Mouse (Mus musculus) thymus, adult 2 months (tissue): ENCODE measurements at regions not wholly inside any gene's neighbourhood (a gene's known extent, or its start where the extent isn't known, plus 50 kb on each side); places are given as distances from the start of the nearest gene placed in this dataset.

Experiments used
- DNase-seq: peaks from one replicate; pipeline ENCODE4 v3.0.0; 2021
- H3K27ac ChIP-seq: fragments of 200-500 bp; 2 replicates; pipeline ENCODE4 v1.5.1; 2012; ENCODE audit warnings: low read length, control low read depth; ENCODE audit not compliant: control insufficient read depth, insufficient read depth
- H3K27me3 ChIP-seq: fragments of 200-500 bp; 2 replicates; pipeline ENCODE4 v1.6.1; 2012; ENCODE audit warnings: mild to moderate bottlenecking, low read length, moderate library complexity, mixed read lengths; ENCODE audit not compliant: control insufficient read depth, insufficient read depth
- H3K36me3 ChIP-seq: fragments of 200-500 bp; 2 replicates; pipeline ENCODE4 v1.6.1; 2012; ENCODE audit warnings: mild to moderate bottlenecking, low read length, moderate library complexity; ENCODE audit not compliant: control insufficient read depth, insufficient read depth
- H3K4me1 ChIP-seq: fragments of 200-500 bp; replicated peaks from 2 replicates; pipeline ENCODE4 v1.6.1; 2012; ENCODE audit warnings: low read length; ENCODE audit not compliant: control insufficient read depth, insufficient read depth
- H3K4me3 ChIP-seq: fragments of 200-500 bp; 2 replicates; pipeline ENCODE4 v1.5.1; 2012; ENCODE audit warnings: mild to moderate bottlenecking, low read length, control low read depth, moderate library complexity; ENCODE audit not compliant: control insufficient read depth, insufficient read depth
- CTCF ChIP-seq: fragments of 200-500 bp; IDR thresholded peaks from 2 replicates; pipeline ENCODE4 v1.5.1; 2012; ENCODE audit warnings: mild to moderate bottlenecking, control low read depth, low read length, moderate library complexity, borderline replicate concordance; ENCODE audit not compliant: control insufficient read depth, poor library complexity, insufficient read depth; ENCODE audit errors: extremely low read depth
- POLR2A ChIP-seq: fragments of 200-500 bp; IDR thresholded peaks from 2 replicates; pipeline ENCODE4 v1.6.1; 2012; ENCODE audit warnings: mild to moderate bottlenecking, low read length, control low read depth, moderate library complexity; ENCODE audit not compliant: control insufficient read depth, poor library complexity, insufficient read depth; ENCODE audit errors: extremely low read depth
- WGBS: fragments of 180-500 bp; shearing (Covaris S2); methylation state at CpG from one replicate; pipeline ENCODE4 v1.1.7; 2018; 5-methylcytosine and 5-hydroxymethylcytosine counted together

GRCm38 (mm10) chr11:63518847-63519246, 390.1 kb downstream of the Pmp22 start:
- TF ChIP-seq POLR2A (no peak), CTCF (no peak)
- 54% methylated on average over 6 of the region's 6 CpGs for WGBS
- DNase-seq, result no peak
- Histone ChIP-seq H3K4me3 (no peak overlapping the region), H3K27me3 (no peaks in the 10 kb centered on the region), H3K4me1 (no peaks in the 10 kb centered on the region), H3K36me3 (no peaks in the 10 kb centered on the region), H3K27ac (no peak overlapping the region)

GRCm38 (mm10) chr11:63524254-63524653, 395.5 kb downstream of the Pmp22 start:
- Histone ChIP-seq H3K4me1 (no peaks in the 10 kb centered on the region), H3K36me3 (no peaks in the 10 kb centered on the region), H3K4me3 (no peak overlapping the region), H3K27ac (no peak overlapping the region), H3K27me3 (no peaks in the 10 kb centered on the region)
- DNase-seq, result no peak
- TF ChIP-seq POLR2A (no peak), CTCF (no peak)
- 87% methylated on average over 7 of the region's 7 CpGs for WGBS

- Histone ChIP-seq H3K36me3 (no peaks in the 10 kb centered on the region), H3K27me3 (no peaks in the 10 kb centered on the region), H3K4me1 (no peaks in the 10 kb centered on the region), H3K27ac (no peak overlapping the region), H3K4me3 (no peak overlapping the region)
- 77% methylated on average over 12 of the region's 12 CpGs for WGBS
- TF ChIP-seq POLR2A (no peak), CTCF (no peak)
- no peak for DNase-seq
These were observed 396.6 kb downstream of the Pmp22 start for GRCm38 (mm10) chr11:63525431-63525830.

- H3K27me3 ChIP-seq, result no peaks in the 10 kb centered on the region
- H3K27ac ChIP-seq, result no peak overlapping the region
- no peaks in the 10 kb centered on the region for H3K4me1 ChIP-seq
- DNase-seq, result no peak
- 74% methylated on average over 3 of the region's 3 CpGs for WGBS
- no peaks in the 10 kb centered on the region for H3K36me3 ChIP-seq
- no peak overlapping the region for H3K4me3 ChIP-seq
- TF ChIP-seq CTCF (no peak), POLR2A (no peak)
These were observed 396.1 kb downstream of the Hs3st3b1 start for GRCm38 (mm10) chr11:63525956-63526355.

GRCm38 (mm10) chr11:63532752-63533151, 389.3 kb downstream of the Hs3st3b1 start:
- WGBS, result 95% methylated on average over 5 of the region's 5 CpGs
- H3K27me3 ChIP-seq, result no peaks in the 10 kb centered on the region
- no peak overlapping the region for H3K4me3 ChIP-seq
- no peak for DNase-seq
- H3K4me1 ChIP-seq, result no peaks in the 10 kb centered on the region
- H3K36me3 ChIP-seq, result no peaks in the 10 kb centered on the region
- TF ChIP-seq POLR2A, result no peak
- TF ChIP-seq CTCF, result no peak
- H3K27ac ChIP-seq, result no peak overlapping the region

GRCm38 (mm10) chr11:63533555-63534200, 388.4 kb downstream of the Hs3st3b1 start:
- TF ChIP-seq POLR2A, result no peak
- TF ChIP-seq CTCF, result no peak
- Histone ChIP-seq H3K27me3 (no peaks in the 10 kb centered on the region), H3K27ac (no peak overlapping the region), H3K4me1 (no peaks in the 10 kb centered on the region), H3K36me3 (no peaks in the 10 kb centered on the region), H3K4me3 (no peak overlapping the region)
- DNase-seq, result no peak
- WGBS, result 72% methylated on average over 4 of the region's 4 CpGs

- Histone ChIP-seq H3K4me3 (no peak overlapping the region), H3K27me3 (no peaks in the 10 kb centered on the region), H3K36me3 (no peaks in the 10 kb centered on the region), H3K27ac (no peak overlapping the region), H3K4me1 (no peaks in the 10 kb centered on the region)
- DNase-seq, result no peak
- 91% methylated on average over 3 of the region's 3 CpGs for WGBS
- TF ChIP-seq CTCF (no peak), POLR2A (no peak)
These were observed 384.4 kb downstream of the Hs3st3b1 start for GRCm38 (mm10) chr11:63537693-63538092.
